Mouse (Mus musculus): ENCODE results near the gene Polm. TPM values are rescaled to one million over a fixed set of nuclear protein-coding genes. Genes with fewer than 3 reads are reported as not detected.

Polm gene
- polyA plus RNA-seq, 1 experiment from 2014 or later = 8.4 TPM

- H3K4me1 ChIP-seq = no peaks in the 10 kb centered on the region
These were observed 30.5 kb upstream of the Polm start for GRCm38 (mm10) chr11:5868324-5868723.

GRCm38 (mm10) chr11:5867196-5867595 lies 29.4 kb upstream of the Polm start:
- Histone ChIP-seq H3K27ac (no peak overlapping the region), H3K27me3 (peaks cover 27% of the 10 kb centered on the region), H3K9ac (no peak overlapping the region), H3K4me2 (no peak overlapping the region), H3K9me3 (no peaks in the 10 kb centered on the region), H3K36me3 (replicated peaks) (peaks cover 34% of the 10 kb centered on the region), H3K4me1 (no peaks in the 10 kb centered on the region), H3K4me3 (replicated peaks) (no peak overlapping the region)
- 95% methylated on average over 2 of the region's 2 CpGs for WGBS
- no peak for ATAC-seq (ENCODE audit: low FRiP score)

More at GRCm38 (mm10) chr11:5868324-5868723, 30.5 kb upstream of the Polm start:
- no peaks in the 10 kb centered on the region for H3K9me3 ChIP-seq
- 93% methylated on average over 12 of the region's 12 CpGs for WGBS
- peaks cover 45% of the 10 kb centered on the region for H3K36me3 ChIP-seq (replicated peaks)
- no peak overlapping the region for H3K4me2 ChIP-seq
- peaks cover 15% of the 10 kb centered on the region for H3K27me3 ChIP-seq
- no peak overlapping the region for H3K4me3 ChIP-seq (replicated peaks)
- H3K9ac ChIP-seq = no peak overlapping the region
- H3K27ac ChIP-seq = no peak overlapping the region
- no peak for ATAC-seq (ENCODE audit: low FRiP score)

GRCm38 (mm10) chr11:5862394-5863105 lies 24.7 kb upstream of the Polm start:
- Histone ChIP-seq H3K9me3 (0 out of 2 replicates have a peak, but pooled peaks cover 3% of the 10 kb centered on the region), H3K9ac (no peak overlapping the region), H3K27me3 (peaks cover 56% of the 10 kb centered on the region), H3K4me2 (peak overlapping the region; percentile 57), H3K4me3 (replicated peaks) (peak overlapping the region; percentile 33), H3K4me1 (peaks cover 13% of the 10 kb centered on the region), H3K27ac (no peak overlapping the region), H3K36me3 (replicated peaks) (no peaks in the 10 kb centered on the region)
- ATAC-seq (ENCODE audit: low FRiP score) = no peak
- WGBS = 36% methylated on average over 15 of the region's 15 CpGs

- Histone ChIP-seq H3K27me3 (peaks cover 56% of the 10 kb centered on the region), H3K27ac (no peak within 1 kb of the TSS), H3K36me3 (replicated peaks) (no peaks in the 10 kb centered on the region), H3K9me3 (0 out of 2 replicates have a peak, but pooled peaks cover 3% of the 10 kb centered on the region), H3K4me3 (replicated peaks) (peak within 1 kb of the TSS; percentile 33), H3K4me2 (peak within 1 kb of the TSS; percentile 57), H3K9ac (peak within 1 kb of the TSS; percentile 40), H3K4me1 (peaks cover 13% of the 10 kb centered on the region)
- peak; percentile 46; the same call in 1 of the 2 replicates for ATAC-seq (ENCODE audit: low FRiP score)
- WGBS = 4% methylated on average over 58 of the region's 59 CpGs
These were observed 24.0 kb upstream of the Polm start, which contains the start of gene Aebp1 for GRCm38 (mm10) chr11:5861678-5862393. Gene Aebp1, plus strand, starts transcription at chr11:5861947.

GRCm38 (mm10) chr11:5860639-5861038 lies 22.8 kb upstream of the Polm start:
- Histone ChIP-seq H3K4me3 (replicated peaks) (no peak overlapping the region), H3K9ac (no peak overlapping the region), H3K36me3 (replicated peaks) (no peaks in the 10 kb centered on the region), H3K4me1 (peaks cover 13% of the 10 kb centered on the region), H3K4me2 (no peak overlapping the region), H3K27me3 (peaks cover 60% of the 10 kb centered on the region), H3K9me3 (0 out of 2 replicates have a peak, but pooled peaks cover 3% of the 10 kb centered on the region), H3K27ac (no peak overlapping the region)
- no peak for ATAC-seq (ENCODE audit: low FRiP score)
- WGBS = 56% methylated on average over 6 of the region's 6 CpGs

- Histone ChIP-seq H3K9ac (no peak overlapping the region), H3K9me3 (0 out of 2 replicates have a peak, but pooled peaks cover 3% of the 10 kb centered on the region), H3K36me3 (replicated peaks) (no peaks in the 10 kb centered on the region), H3K4me3 (replicated peaks) (no peak overlapping the region), H3K27me3 (peaks cover 60% of the 10 kb centered on the region), H3K4me1 (peaks cover 13% of the 10 kb centered on the region), H3K27ac (no peak overlapping the region), H3K4me2 (no peak overlapping the region)
- ATAC-seq (ENCODE audit: low FRiP score) = no peak
- 88% methylated on average over 13 of the region's 13 CpGs for WGBS
These were observed 22.2 kb upstream of the Polm start for GRCm38 (mm10) chr11:5859883-5860550.

GRCm38 (mm10) chr11:5858723-5859122 lies 20.9 kb upstream of the Polm start:
- Histone ChIP-seq H3K4me1 (peaks cover 13% of the 10 kb centered on the region), H3K4me3 (replicated peaks) (no peak overlapping the region), H3K4me2 (no peak overlapping the region), H3K27ac (no peak overlapping the region), H3K36me3 (replicated peaks) (no peaks in the 10 kb centered on the region), H3K9ac (no peak overlapping the region), H3K9me3 (0 out of 2 replicates have a peak, but pooled peaks cover 3% of the 10 kb centered on the region), H3K27me3 (peaks cover 49% of the 10 kb centered on the region)
- 61% methylated on average over 1 of the region's 1 CpGs for WGBS
- no peak for ATAC-seq (ENCODE audit: low FRiP score)

GRCm38 (mm10) chr11:5856479-5857130 lies 18.8 kb upstream of the Polm start:
- peaks cover 28% of the 10 kb centered on the region for H3K27me3 ChIP-seq
- H3K9ac ChIP-seq = no peak overlapping the region
- H3K4me3 ChIP-seq (replicated peaks) = no peak overlapping the region
- H3K4me1 ChIP-seq = peaks cover 7% of the 10 kb centered on the region
- no peaks in the 10 kb centered on the region for H3K36me3 ChIP-seq (replicated peaks)
- no peak overlapping the region for H3K4me2 ChIP-seq
- no peak overlapping the region for H3K27ac ChIP-seq
- 0 out of 2 replicates have a peak, but pooled peaks cover 3% of the 10 kb centered on the region for H3K9me3 ChIP-seq
- no peak for ATAC-seq (ENCODE audit: low FRiP score)
- WGBS = 83% methylated on average over 8 of the region's 8 CpGs

- 48% methylated on average over 7 of the region's 7 CpGs for WGBS
- 0 out of 2 replicates have a peak, but pooled peaks cover 2% of the 10 kb centered on the region for H3K4me1 ChIP-seq
- no peak overlapping the region for H3K27ac ChIP-seq
- no peak for ATAC-seq (ENCODE audit: low FRiP score)
- H3K27me3 ChIP-seq = peaks cover 21% of the 10 kb centered on the region
- no peak overlapping the region for H3K4me2 ChIP-seq
- no peak overlapping the region for H3K9ac ChIP-seq
- 0 out of 2 replicates have a peak, but pooled peaks cover 3% of the 10 kb centered on the region for H3K9me3 ChIP-seq
- no peak overlapping the region for H3K4me3 ChIP-seq (replicated peaks)
- no peaks in the 10 kb centered on the region for H3K36me3 ChIP-seq (replicated peaks)
These were observed 18.1 kb upstream of the Polm start for GRCm38 (mm10) chr11:5855902-5856301.

GRCm38 (mm10) chr11:5855481-5855880 lies 17.7 kb upstream of the Polm start:
- 0 out of 2 replicates have a peak, but pooled peaks cover 3% of the 10 kb centered on the region for H3K9me3 ChIP-seq
- no peak for ATAC-seq (ENCODE audit: low FRiP score)
- no peaks in the 10 kb centered on the region for H3K4me1 ChIP-seq
- no peaks in the 10 kb centered on the region for H3K36me3 ChIP-seq (replicated peaks)
- no peak overlapping the region for H3K4me3 ChIP-seq (replicated peaks)
- H3K4me2 ChIP-seq = no peak overlapping the region
- peaks cover 16% of the 10 kb centered on the region for H3K27me3 ChIP-seq
- H3K9ac ChIP-seq = no peak overlapping the region
- H3K27ac ChIP-seq = no peak overlapping the region

- Histone ChIP-seq H3K9me3 (no peaks in the 10 kb centered on the region), H3K4me2 (no peak overlapping the region), H3K9ac (no peak overlapping the region), H3K27me3 (0 out of 2 replicates have a peak, but pooled peaks cover 4% of the 10 kb centered on the region), H3K4me3 (replicated peaks) (no peak overlapping the region), H3K36me3 (replicated peaks) (no peaks in the 10 kb centered on the region), H3K27ac (no peak overlapping the region), H3K4me1 (peaks cover 2% of the 10 kb centered on the region; the same call in 1 of the 2 replicates)
- 79% methylated on average over 1 of the region's 1 CpGs for WGBS
- no peak for ATAC-seq (ENCODE audit: low FRiP score)
These were observed 14.5 kb upstream of the Polm start for GRCm38 (mm10) chr11:5852314-5852713.
